Mouse (Mus musculus) cerebellum, adult 11 months (tissue): ENCODE results near the gene Adat1.

Experiments used
- DNase-seq: peaks from one replicate; pipeline ENCODE4 v3.0.0; 2022

Gene Adat1

GRCm38 (mm10) chr8:111967246-111967870 lies 24.7 kb downstream of the Adat1 start:
- no peak for DNase-seq

DNA sequence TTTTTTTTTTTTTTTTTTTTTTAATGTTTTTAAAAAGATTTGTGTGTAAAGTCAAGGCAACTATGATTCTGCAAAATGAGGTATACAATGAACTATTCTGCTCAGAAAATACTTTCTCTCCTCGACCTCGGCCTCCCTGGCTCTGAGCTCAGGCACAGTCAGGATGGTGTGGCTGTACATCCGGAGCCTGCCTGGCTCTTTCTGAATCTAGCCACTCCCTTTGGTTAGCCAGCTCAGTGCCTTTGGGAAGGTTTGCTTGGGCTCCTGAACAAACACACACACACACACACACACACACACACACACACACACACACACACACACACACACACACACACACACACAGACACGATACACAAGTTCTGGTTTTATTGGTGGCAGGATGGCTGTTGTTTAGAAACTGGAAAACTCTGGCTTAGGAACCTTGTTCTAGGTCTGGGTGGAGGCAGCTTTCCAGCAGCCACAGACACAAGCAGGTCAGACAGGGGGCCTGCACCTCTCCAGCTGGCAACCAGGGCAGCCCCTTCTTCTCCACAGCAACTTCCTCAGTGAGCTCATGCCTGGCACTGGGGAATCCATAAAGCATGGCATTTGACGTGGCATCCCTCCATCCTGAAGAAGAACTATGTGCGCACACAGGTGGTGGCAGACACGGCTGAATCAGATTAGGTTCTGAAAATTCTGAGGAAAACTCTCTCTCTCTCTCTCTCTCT lies 27.1 kb downstream of the Adat1 start:
- DNase-seq = no peak

DNA sequence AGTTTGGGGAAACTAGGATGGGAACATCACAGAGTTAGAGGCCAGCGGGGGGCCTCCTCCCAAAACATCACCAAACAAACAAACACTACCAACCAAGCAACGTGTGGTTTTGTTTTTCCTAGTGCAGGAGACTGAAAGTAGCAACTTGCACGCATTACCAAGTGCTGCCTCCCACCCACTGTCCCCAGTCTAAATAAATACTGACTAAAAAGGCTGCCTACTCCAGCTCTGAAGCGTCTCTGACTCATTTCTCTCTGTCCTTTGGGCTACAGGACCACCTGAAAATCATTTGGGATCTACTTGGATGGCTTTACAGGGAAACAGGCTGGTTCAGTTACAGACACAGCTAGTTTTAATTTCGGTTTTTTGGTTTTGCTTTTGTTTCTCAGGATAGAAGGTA lies 27.8 kb downstream of the Adat1 start:
- no peak for DNase-seq

DNA sequence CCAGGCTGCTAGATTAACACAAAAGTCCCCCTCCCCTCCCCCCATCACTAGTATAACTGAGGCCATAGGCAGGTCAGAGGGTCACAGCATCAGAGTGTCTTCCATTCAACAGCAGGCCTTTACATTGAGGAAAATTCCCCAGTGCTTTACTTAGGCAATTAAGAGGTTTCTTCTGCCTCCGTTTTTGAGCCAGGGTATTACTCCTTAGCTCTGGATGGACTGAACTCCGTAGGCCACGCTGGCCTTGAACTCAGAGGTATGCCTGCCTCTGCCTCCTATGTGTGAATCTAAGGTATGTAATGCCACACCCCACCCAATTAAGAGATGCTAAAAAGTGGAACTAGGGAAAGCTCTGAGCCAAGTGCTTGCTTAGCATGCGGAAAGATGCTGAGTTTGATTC lies 28.6 kb downstream of the Adat1 start:
- DNase-seq = no peak

GRCm38 (mm10) chr8:111963091-111963490 lies 29.0 kb downstream of the Adat1 start:
- no peak for DNase-seq

GRCm38 (mm10) chr8:111962589-111962988 lies 29.5 kb downstream of the Adat1 start:
- no peak for DNase-seq

GRCm38 (mm10) chr8:111961330-111961729 lies 30.8 kb downstream of the Adat1 start:
- DNase-seq = no peak

DNA sequence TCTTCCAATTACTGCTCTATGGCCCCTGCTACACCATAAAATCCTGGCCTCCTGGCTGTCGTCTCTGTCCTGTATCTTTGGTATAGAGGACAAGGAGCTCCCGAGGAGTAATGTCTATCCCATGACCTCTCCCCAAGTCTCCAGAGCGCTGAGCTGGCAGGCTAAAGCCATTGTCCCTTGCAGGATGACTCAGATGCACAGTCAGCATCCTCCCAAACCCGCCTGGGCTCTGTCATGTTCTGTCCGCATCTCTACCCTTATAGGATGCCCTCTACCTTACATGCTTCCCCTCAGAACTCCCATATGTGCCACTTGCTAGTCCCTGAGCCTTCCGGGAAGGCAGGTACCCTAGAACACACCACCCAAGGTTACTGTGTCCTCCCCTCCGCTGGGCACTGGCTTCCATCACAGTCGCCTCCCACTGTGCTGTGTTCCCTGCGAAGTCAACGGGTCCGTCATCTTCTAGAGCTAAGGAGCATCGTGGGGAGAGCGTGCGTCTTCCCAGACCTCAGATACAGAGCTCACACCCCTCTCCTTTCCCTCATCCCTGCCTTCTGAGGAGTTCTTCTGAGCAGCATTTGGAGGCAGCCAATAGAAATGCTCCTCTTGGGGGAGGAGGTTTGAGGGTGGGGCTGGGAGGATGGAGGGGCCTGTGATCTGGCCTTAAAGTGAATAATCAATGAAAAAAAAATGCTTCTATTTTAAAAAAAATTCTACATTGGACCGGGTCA lies 31.3 kb downstream of the Adat1 start:
- no peak for DNase-seq

DNA sequence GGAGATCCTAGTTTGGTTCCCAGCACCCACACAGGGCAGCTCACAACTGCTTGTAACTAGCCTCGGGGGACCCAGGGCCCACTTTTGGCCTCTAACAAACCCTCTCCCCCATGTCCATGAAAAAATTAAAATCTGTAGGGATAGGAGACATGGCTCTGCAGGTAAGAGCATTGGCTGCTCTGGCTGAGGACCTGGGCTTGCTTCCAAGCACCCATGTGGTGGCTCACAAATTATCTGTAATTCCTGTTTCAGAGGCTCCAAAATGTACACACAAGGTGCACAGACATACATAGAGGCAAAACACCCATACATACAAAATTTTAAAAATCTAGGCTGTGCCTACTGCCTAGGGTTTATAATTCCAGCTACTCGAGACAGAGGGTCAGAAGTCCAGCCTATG lies 34.9 kb downstream of the Adat1 start:
- no peak for DNase-seq

DNA sequence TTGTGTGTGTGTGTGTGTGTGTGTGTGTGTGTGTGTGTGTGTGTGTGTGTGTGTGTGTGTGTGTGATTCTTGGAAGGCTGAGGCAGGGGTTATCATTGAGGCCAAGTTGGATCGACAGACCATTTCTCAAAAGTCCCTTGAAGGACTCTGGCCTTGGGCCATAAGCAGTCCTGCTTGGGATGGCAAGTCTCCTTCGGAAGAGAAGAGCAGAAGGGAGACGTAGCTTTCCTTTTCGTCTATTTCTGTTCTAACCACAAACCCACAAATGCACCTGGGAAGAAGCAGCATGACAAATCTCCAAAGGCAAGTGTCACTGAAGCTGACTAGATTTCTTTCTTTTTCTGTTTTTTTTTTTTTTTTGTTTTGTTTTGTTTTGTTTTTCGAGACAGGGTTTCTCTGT lies 36.2 kb downstream of the Adat1 start:
- DNase-seq = no peak

DNA sequence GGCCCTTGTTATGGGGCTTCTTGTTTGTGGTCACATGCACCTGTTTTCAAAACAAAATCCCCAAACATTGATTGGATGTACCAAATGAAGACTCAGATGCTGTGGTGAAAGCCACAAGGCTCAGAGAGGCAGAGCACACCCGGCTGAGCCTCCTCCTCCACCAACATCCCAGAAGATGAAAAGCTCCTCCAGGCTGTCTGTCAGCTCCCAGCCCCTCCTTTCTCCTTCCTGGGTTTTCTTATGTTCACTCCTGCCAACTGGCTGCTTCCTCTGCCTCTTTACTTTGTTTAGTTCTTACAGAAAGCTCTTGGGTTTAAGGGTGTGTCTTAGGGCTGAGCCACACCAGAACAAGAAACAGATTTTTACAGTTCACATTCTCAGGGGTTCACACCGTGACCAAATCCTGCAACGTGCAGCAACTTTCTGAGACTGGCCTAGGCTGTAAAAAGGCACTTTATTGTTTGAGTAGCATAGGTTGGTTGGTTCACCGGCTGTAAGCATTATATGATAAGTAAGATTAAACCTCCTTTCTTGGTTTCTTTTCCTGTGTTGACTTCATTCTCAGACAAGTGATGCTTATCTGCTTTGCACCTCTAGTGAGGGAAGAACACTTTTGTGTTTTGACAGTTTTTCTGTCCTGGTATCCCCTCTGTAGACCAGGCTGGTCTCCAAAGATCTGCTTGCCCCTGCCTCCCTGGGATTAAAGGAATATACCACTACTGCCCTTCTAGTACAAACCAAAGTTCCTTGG lies 37.1 kb downstream of the Adat1 start:
- no peak for DNase-seq

- peak; percentile 59 for DNase-seq
Observed at GRCm38 (mm10) chr8:111951936-111952335, 40.2 kb downstream of the Adat1 start.

GRCm38 (mm10) chr8:111951317-111951716 lies 40.8 kb downstream of the Adat1 start:
- no peak for DNase-seq

DNA sequence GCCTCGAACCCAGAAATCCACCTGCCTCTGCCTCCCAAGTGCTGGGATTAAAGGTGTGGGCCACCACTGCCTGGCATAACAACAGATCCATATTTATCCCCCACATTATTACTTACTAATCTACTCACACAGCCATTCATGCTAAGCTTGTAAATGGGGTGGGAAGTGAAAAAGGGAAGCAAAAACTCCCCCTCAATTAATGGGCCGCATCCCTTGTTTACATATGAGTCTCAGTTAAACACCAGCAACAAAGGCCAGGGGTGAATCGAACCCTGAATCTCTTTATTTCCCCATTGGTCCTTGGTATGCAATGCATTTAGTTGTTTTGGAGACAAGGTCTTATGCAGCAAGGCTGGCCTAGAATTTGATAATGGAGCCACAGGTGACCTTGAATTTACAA lies 41.3 kb downstream of the Adat1 start:
- no peak for DNase-seq

GRCm38 (mm10) chr8:111947954-111948353 lies 44.1 kb downstream of the Adat1 start:
- peak; percentile 50 for DNase-seq

- DNase-seq = no peak
Observed at GRCm38 (mm10) chr8:111947144-111947543, 45.0 kb downstream of the Adat1 start.

DNA sequence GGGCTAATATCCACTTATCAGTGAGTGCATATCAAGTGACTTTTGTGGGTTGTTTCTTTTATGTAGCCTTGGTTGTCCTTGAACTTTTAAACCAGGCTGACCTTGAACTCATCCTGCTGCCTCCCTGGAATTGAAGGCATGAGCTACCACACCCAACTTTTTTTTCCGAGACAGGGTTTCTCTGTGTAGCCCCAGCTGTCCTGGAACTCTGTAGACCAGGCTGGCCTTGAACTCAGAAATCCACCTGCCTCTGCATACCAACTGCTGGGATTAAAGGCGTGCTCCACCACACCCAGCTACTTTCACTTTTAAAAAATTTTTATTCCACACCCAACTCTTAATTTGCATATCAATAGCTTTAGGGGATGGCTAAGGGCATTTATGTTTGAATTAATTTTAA lies 48.6 kb downstream of the Adat1 start:
- DNase-seq = no peak

GRCm38 (mm10) chr8:111941101-111941454 lies 51.0 kb downstream of the Adat1 start:
- DNase-seq = no peak

DNA sequence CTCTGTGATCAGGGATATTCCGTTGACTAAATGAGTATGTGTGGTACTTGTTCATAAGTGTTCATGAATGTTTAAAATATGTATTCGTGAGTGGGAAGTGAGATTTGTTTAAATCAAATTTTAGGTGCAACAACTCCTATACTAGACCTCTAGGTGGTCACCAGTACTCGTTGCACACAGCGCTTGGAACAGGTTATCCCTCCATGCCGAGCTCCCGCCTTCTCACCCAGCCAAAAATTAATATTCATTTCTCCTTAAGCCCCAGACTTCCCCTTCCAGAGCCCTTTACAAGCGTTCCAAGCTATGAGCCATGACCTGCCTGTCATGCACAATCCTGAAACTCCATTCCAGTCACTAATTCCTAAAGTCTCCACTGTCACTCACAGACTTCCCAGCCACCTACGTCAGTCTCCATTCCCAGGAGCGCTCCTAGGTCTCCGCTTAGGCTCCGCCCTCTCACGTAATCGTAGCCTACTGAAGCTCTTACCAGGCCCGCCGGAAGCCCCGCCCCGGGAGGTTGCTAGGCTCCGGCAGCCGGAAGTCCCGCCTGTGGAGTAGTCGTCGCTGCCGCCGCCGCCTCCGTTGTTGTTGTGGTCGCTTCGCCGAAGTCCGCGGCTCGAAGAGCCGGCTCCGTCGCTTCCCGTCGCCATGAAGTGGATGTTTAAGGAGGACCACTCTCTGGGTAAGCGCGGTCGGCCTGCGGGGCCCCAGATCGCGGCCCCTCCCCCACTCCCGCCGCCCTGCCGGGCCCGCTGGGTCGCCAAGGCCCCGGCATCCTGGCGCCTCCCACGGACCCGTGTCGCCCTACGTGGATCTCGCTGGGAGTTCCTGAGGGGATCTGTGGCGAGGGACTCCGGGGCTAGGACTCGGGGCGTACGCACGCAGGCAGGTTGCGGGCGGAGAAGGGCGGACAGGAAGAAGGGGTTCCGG lies 51.7 kb downstream of the Adat1 start, which contains the start of gene Gabarapl2:
Gene Gabarapl2, plus strand, starts transcription at position 533 of the 930 bp plus-strand sequence.
- DNase-seq = peak; percentile 97

- DNase-seq = peak; percentile 53
Observed at GRCm38 (mm10) chr8:111939516-111940142, 52.5 kb downstream of the Adat1 start.
